Mouse (Mus musculus) hindbrain, embryonic 15.5 days (tissue): Measurements from ENCODE around the gene Mettl7b. TPM values are rescaled to one million over a fixed set of nuclear protein-coding genes. Genes with fewer than 3 reads are reported as not detected.

ENCODE experiments used
- ATAC-seq: fragments of 200-750 bp; cut with Nextera tagmentation; 2 replicates; pipeline ENCODE4 v1.8.0; 2017; ENCODE audit warnings: low read depth, moderate number of reproducible peaks, moderate TSS enrichment; ENCODE audit not compliant: low FRiP score
- H3K27ac ChIP-seq: fragments of 300-500 bp; sonication (generic); replicated peaks from 2 replicates; pipeline ENCODE4 v1.5.1; 2015; ENCODE audit warnings: mild to moderate bottlenecking, inconsistent platforms
- H3K27me3 ChIP-seq: fragments of 300-500 bp; sonication (generic); 2 replicates; pipeline ENCODE4 v1.6.1; 2015; ENCODE audit warnings: control low read depth, inconsistent platforms
- H3K36me3 ChIP-seq: fragments of 300-500 bp; sonication (generic); 2 replicates; pipeline ENCODE4 v1.6.1; 2015; ENCODE audit warnings: control low read depth, inconsistent platforms
- H3K4me1 ChIP-seq: fragments of 300-500 bp; sonication (generic); replicated peaks from 2 replicates; pipeline ENCODE4 v1.6.1; 2015; ENCODE audit warnings: control low read depth, inconsistent platforms
- H3K4me2 ChIP-seq: fragments of 300-500 bp; sonication (generic); 2 replicates; pipeline ENCODE4 v1.6.1; 2015; ENCODE audit warnings: moderate library complexity, mild to moderate bottlenecking, inconsistent platforms
- H3K4me3 ChIP-seq: fragments of 300-500 bp; sonication (generic); 2 replicates; pipeline ENCODE4 v1.5.1; 2015; ENCODE audit warnings: mild to moderate bottlenecking, inconsistent platforms
- H3K9ac ChIP-seq: fragments of 300-500 bp; sonication (generic); 2 replicates; pipeline ENCODE4 v1.6.1; 2015; ENCODE audit warnings: inconsistent platforms
- H3K9me3 ChIP-seq: fragments of 300-500 bp; sonication (generic); 2 replicates; pipeline ENCODE4 v1.6.1; 2016; ENCODE audit warnings: control low read depth, inconsistent platforms
- WGBS: fragments of 180-500 bp; shearing (Covaris S2); methylation state at CpG from one replicate; pipeline ENCODE4 v1.1.7; 2015; 5-methylcytosine and 5-hydroxymethylcytosine counted together
- polyA plus RNA-seq: library from polyadenylated mRNA; unstranded; fragments of >200 nt; fragmentation: Nextera tagmentation; extraction: Ambion mirVana; gene quantifications from 2 replicates; pipeline ENCODE4 v1.2.1, GENCODE M21; 2015

Mettl7b gene
- polyA plus RNA-seq, 1 experiment from 2014 or later, result not detected

DNA sequence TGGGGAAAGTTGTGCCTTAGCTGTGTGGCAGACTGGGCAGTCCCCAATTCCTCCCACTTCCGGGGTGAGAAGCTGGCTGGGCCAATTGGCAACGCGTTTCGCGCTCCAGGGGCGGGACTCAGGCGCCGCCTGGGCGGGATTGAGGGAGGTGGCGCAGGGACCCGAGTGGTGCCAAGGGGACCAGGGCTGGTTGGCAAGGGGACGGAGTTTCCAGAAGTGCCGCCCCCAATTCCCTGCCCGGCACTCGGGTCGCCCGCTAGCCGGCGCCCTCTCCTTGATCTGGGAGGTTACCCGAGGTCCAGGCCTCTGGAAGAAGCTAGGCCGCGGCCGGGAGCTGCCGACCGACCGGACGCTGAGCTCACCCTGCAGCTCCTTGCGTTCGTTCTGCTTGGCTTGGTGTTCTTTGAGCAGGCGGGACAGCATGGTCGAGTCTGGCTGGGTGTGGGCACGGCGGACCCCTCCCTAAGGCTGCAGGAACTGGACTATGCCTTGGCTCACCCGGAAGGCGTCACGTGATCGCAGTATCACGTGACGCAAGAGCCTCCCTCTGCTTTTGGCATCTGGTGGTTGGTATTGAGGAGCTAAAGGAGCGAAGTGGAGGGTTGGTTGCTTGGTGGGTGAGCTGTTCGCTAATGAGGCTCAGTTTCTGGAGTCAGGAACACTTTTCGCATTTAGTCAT, 37.6 kb downstream of the Mettl7b start:
- no peaks in the 10 kb centered on the region for H3K36me3 ChIP-seq
- peak overlapping the region; percentile 96 for H3K27ac ChIP-seq
- no peaks in the 10 kb centered on the region for H3K27me3 ChIP-seq
- peaks cover 61% of the 10 kb centered on the region for H3K4me1 ChIP-seq
- under 1% methylated on average over 42 of the region's 42 CpGs for WGBS
- peak overlapping the region; percentile 83 for H3K4me3 ChIP-seq
- H3K9me3 ChIP-seq, result no peaks in the 10 kb centered on the region
- peak overlapping the region; percentile 86 for H3K9ac ChIP-seq
- H3K4me2 ChIP-seq, result peak overlapping the region; percentile 91
- ATAC-seq, result peak; percentile 92

DNA sequence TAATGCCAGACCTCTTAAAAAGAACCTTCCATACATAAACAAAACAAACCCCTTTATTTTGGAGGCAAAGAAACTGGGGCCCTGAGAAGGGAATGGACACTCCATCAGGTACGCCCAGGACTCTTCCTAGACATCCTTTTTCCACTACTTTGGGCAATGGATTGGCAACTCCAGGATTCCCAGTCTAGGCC, 38.1 kb downstream of the Mettl7b start, which contains the start of gene Rdh5:
Rdh5 (minus strand) TSS at position 67 of the 191 bp plus-strand sequence.
- Histone ChIP-seq H3K4me2 (peak within 1 kb of the TSS; percentile 91), H3K4me3 (peak within 1 kb of the TSS; percentile 83), H3K4me1 (peaks cover 61% of the 10 kb centered on the region), H3K36me3 (no peaks in the 10 kb centered on the region), H3K9ac (peak within 1 kb of the TSS; percentile 86), H3K27ac (peak within 1 kb of the TSS; percentile 96), H3K27me3 (no peaks in the 10 kb centered on the region), H3K9me3 (no peaks in the 10 kb centered on the region)
- no peak for ATAC-seq
- 20% methylated on average over 1 of the region's 1 CpGs for WGBS

DNA sequence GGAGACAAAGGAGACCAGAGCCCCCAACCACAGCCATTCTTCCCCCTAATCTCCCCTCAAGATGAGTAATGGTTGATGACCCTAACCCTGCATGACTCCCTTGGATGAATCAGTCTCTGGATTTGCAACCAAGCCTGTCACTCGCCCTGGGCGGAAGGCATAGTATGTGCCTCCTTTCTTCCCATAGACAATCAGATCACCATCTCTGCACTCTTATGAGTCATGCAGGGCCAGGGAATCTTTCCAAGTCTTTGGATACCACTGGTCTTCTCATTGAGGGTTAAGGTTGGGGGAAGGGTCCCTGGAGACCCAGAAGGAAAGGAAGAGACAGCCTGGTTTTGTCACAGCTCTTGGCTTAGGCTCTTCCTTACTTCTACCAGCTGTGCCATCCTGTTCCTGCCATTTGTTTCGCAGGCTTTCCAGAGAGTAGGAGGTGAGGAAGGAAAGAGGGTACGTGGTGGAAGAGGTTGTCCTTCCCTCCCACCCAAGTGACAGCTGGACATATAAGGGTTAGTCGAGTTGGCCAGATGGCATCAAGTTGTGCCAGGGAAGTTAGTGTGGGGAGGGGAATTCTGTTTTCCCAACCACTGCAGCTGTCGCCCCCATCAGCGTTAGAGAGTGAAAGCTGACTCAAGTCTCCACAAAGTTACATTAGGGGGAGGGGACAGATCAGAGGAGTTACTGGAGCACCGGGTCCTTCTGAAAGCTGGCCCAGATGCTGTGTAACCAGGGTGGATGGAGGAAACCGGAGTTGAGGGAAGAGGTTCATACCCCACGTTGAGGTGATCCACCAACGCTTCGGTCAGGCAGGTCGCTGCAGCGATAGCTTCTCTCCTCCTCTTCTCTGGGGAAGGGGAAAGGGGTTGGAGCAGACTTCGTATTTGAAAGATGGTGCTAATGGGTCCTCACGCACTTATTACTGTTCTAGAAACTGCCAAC, 38.6 kb downstream of the Mettl7b start:
- Histone ChIP-seq H3K27me3 (no peaks in the 10 kb centered on the region), H3K9ac (peak overlapping the region; percentile 86; the same call in 1 of the 2 replicates), H3K36me3 (no peaks in the 10 kb centered on the region), H3K9me3 (no peaks in the 10 kb centered on the region), H3K27ac (peak overlapping the region; percentile 96), H3K4me3 (peak overlapping the region; percentile 83), H3K4me1 (peaks cover 62% of the 10 kb centered on the region), H3K4me2 (peak overlapping the region; percentile 91)
- WGBS, result 64% methylated on average over 16 of the region's 16 CpGs
- no peak for ATAC-seq

DNA sequence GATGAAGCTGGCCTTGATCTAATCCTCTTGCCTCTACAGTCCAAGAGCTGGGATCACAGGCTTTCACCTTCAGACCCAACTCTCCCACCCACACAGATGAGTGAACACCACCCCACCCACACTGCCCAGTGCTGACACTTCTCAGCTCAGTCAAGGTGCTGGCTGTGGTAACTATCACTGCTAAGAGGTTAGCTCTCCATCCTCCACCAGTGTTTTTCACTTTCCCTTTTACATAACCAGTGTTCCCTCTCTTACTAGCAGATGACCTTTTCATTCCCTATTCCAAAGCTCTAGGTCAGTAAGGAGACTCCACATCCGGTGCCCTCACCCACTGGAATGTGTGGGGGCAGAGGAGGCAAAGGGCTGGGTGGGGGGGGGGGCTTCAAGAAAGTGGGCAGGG, 39.5 kb downstream of the Mettl7b start:
- H3K4me2 ChIP-seq, result 0 out of 2 replicates have a peak overlapping the region, but pooled peaks have one; percentile 91
- no peak overlapping the region for H3K4me3 ChIP-seq
- WGBS, result 33% methylated on average over 1 of the region's 1 CpGs
- no peaks in the 10 kb centered on the region for H3K9me3 ChIP-seq
- no peaks in the 10 kb centered on the region for H3K27me3 ChIP-seq
- H3K27ac ChIP-seq, result 0 out of 2 replicates have a peak overlapping the region, but pooled peaks have one; percentile 32
- no peaks in the 10 kb centered on the region; the same call in 1 of the 2 replicates for H3K36me3 ChIP-seq
- H3K4me1 ChIP-seq, result peaks cover 62% of the 10 kb centered on the region
- ATAC-seq, result no peak
- H3K9ac ChIP-seq, result no peak overlapping the region

DNA sequence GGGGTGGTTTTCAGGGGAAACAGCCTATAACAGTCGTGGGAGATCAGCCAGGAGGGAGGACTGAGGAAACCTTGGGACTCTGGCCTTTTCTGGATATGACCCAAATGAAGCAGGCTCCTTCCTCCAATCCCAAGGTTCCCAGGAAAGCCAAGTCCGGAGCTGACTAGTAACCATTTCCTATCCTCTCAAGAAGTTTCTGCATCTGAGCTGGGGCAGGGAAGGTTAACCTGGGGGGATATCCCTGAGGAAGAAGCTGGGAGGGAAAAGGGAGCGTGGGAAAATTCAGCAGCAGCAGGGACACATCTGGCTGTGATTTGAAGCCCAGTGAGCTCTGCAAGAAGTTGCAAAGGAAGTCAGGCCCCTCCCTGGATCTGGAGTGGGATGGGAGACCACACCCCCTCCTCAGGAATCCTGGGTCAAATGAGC, 40.0 kb downstream of the Mettl7b start:
- Histone ChIP-seq H3K9me3 (no peaks in the 10 kb centered on the region), H3K4me2 (no peak overlapping the region), H3K9ac (no peak overlapping the region), H3K36me3 (no peaks in the 10 kb centered on the region; the same call in 1 of the 2 replicates), H3K4me3 (no peak overlapping the region), H3K27me3 (no peaks in the 10 kb centered on the region), H3K27ac (peak overlapping the region; percentile 78), H3K4me1 (peaks cover 62% of the 10 kb centered on the region)
- ATAC-seq, result no peak
- WGBS, result 71% methylated on average over 3 of the region's 3 CpGs

DNA sequence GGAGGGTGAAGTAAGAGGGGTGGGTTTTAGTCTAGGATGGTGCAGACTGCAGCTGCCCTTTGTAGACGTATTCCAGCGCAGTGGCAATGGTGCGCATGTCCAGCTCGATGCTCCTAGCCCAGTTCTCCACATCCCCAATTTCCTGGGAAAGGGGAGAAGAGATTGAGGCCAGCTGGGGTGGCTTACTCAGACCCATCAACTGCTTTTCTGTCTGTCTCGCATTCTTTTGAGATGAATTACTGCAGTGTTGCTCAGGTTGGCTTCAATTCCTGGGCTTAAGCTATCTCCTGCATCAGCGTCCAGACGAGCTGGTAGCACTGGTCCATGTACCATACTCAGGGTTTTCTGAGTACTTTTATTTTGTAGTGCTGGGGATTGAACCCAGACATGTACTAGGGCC, 40.8 kb downstream of the Mettl7b start:
- WGBS, result 81% methylated on average over 7 of the region's 7 CpGs

DNA sequence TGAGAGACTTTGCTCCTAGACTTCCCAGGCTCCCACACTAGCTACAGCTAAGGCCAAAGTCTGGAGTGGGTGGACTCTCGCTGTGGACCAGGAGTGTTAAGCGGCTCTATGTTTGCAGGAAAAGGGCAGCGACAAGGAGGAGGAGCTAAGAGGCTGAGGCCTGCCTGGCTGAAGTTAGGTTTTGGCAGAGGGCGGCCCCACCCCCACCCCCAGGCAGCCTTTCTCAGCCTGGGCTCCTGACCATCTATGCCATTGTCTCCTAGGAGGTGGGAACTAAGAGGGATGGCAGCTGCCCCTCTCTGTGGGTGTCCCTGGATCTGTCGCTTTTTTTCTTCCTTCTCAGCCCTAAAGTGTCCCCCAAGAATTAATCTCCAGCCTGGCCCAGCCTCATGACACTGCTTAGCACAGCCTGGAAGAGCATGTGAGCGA, 41.6 kb downstream of the Mettl7b start:
- 11% methylated on average over 6 of the region's 6 CpGs for WGBS
- no peak overlapping the region for H3K4me3 ChIP-seq
- peak overlapping the region; percentile 78 for H3K27ac ChIP-seq
- H3K9ac ChIP-seq, result no peak overlapping the region
- no peaks in the 10 kb centered on the region; the same call in 1 of the 2 replicates for H3K36me3 ChIP-seq
- no peaks in the 10 kb centered on the region for H3K27me3 ChIP-seq
- H3K4me1 ChIP-seq, result peaks cover 59% of the 10 kb centered on the region
- peak; percentile 24 for ATAC-seq
- H3K9me3 ChIP-seq, result no peaks in the 10 kb centered on the region
- H3K4me2 ChIP-seq, result peak overlapping the region; percentile 27

More for the DNA sequence above, 40.8 kb downstream of the Mettl7b start:
- H3K9me3 ChIP-seq, result no peaks in the 10 kb centered on the region
- ATAC-seq, result no peak
- H3K27ac ChIP-seq, result peak overlapping the region; percentile 78
- peaks cover 62% of the 10 kb centered on the region for H3K4me1 ChIP-seq
- no peak overlapping the region for H3K4me2 ChIP-seq
- no peaks in the 10 kb centered on the region for H3K27me3 ChIP-seq
- H3K9ac ChIP-seq, result no peak overlapping the region
- no peak overlapping the region for H3K4me3 ChIP-seq
- no peaks in the 10 kb centered on the region; the same call in 1 of the 2 replicates for H3K36me3 ChIP-seq

DNA sequence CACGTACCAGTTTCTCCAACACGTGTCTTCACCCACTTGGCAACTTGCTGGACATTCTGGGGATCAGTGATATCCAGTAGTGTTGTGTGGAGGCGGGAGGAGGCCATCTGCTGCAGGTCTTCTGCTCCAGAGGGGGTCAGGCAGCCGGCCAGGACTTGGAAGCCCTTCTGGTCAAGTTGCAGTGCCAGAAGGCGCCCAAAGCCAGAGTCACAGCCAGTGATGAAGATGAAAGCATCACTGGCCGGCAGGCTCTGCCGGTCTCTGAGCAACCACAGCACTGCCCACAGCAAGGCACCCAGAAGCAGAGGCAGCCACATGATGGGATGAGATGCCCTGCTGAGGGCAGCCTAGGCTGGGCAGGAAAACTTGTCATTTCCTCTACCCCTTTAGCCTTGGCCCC, 42.5 kb downstream of the Mettl7b start:
- Histone ChIP-seq H3K27me3 (no peaks in the 10 kb centered on the region), H3K4me2 (peak overlapping the region; percentile 27), H3K4me3 (no peak overlapping the region), H3K9ac (no peak overlapping the region), H3K9me3 (no peaks in the 10 kb centered on the region), H3K36me3 (no peaks in the 10 kb centered on the region; the same call in 1 of the 2 replicates), H3K4me1 (peaks cover 59% of the 10 kb centered on the region), H3K27ac (peak overlapping the region; percentile 78)
- 0 out of 2 replicates have a peak, but pooled peaks have one; percentile 2 for ATAC-seq
- 62% methylated on average over 7 of the region's 7 CpGs for WGBS

DNA sequence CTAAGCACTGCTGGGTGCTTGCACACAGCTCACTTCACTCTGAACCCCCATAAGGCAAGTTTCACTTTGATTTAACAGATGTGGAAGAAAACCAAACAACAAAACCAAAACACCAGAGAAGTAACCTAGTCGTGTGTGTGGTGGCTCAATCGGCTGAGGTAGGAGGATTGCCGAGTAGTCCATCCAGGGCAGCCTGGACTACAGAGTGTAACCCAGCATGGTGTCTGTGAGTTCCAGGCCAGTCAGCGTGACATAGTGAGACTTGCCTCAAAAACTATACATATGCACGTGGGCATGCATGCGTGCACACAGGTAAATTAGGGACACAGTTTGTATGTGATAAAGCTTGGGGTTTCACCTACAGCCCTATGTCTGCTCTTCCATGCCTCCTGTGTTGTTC, 43.4 kb downstream of the Mettl7b start:
- 75% methylated on average over 6 of the region's 6 CpGs for WGBS
- Histone ChIP-seq H3K36me3 (no peaks in the 10 kb centered on the region; the same call in 1 of the 2 replicates), H3K4me2 (no peak overlapping the region; the same call in 1 of the 2 replicates), H3K27me3 (no peaks in the 10 kb centered on the region), H3K4me1 (peaks cover 59% of the 10 kb centered on the region), H3K9me3 (no peaks in the 10 kb centered on the region), H3K27ac (no peak overlapping the region; the same call in 1 of the 2 replicates), H3K9ac (no peak overlapping the region), H3K4me3 (no peak overlapping the region)
- ATAC-seq, result no peak

DNA sequence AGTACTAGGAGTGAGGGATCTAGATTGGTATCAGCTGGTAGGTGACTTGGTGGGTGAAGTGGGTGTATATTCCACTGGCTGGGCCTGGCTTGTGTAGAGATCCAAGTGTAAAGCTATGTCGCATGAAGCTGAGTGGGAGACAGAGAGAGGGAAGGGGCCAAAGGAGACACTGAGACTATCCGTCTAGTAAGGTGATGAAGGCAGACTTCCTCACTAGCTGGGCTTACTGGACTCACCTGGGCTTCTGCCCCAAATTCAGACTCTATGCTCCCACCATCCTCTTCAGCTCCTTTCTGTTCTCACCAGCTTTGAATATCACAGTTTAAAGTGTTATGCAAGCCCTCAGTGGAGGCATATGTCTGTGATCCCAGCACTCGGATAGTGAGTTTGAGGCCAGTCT, 44.1 kb downstream of the Mettl7b start:
- H3K4me3 ChIP-seq, result no peak overlapping the region
- H3K4me2 ChIP-seq, result no peak overlapping the region
- no peaks in the 10 kb centered on the region; the same call in 1 of the 2 replicates for H3K36me3 ChIP-seq
- no peaks in the 10 kb centered on the region for H3K9me3 ChIP-seq
- WGBS, result 94% methylated on average over 3 of the region's 3 CpGs
- no peak overlapping the region for H3K9ac ChIP-seq
- no peaks in the 10 kb centered on the region for H3K27me3 ChIP-seq
- H3K27ac ChIP-seq, result no peak overlapping the region
- H3K4me1 ChIP-seq, result peaks cover 52% of the 10 kb centered on the region
- ATAC-seq, result no peak

DNA sequence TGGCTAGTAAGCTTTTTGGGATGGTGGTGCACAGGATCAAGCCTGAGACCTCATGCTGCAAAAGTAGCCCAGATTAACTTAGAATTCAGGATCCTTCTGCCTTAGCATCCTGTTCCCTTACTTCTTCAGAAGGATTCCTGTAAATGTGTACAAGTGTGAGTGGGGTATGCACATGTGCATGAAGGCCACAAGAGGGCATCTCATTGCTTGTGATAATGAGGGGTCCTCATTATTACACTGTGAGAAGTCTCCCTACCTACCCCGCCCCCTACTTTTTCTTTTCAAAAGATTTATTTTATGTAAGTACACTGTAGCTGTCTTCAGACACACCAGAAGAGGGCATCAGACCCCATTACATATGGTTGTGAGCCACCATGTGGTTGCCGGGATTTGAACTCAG, 45.2 kb downstream of the Mettl7b start:
- no peak for ATAC-seq
- Histone ChIP-seq H3K4me1 (peaks cover 51% of the 10 kb centered on the region), H3K36me3 (no peaks in the 10 kb centered on the region; the same call in 1 of the 2 replicates), H3K9ac (no peak overlapping the region), H3K4me3 (no peak overlapping the region), H3K9me3 (no peaks in the 10 kb centered on the region), H3K27me3 (no peaks in the 10 kb centered on the region), H3K4me2 (no peak overlapping the region), H3K27ac (no peak overlapping the region)
- 96% methylated on average over 2 of the region's 2 CpGs for WGBS

DNA sequence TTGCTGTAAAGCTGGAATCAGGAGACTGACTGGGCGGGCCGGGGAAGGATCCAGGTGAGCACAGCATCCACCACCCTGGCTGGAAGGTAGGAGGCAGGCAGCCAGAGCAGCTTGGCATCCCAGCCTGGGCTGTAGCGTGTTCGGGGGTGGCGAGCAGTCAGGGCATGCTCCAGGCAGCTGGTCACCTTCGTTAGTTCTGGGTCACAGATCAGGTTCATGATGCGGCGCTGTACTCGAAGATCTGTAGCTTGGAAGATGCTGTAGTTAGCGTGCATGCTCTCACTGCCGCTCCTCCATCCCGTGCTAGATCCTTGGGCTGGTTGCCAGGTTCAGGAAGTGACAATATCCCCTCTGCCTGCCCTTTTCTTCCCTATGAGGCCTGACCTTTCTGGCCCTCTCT, 47.1 kb downstream of the Mettl7b start:
- no peaks in the 10 kb centered on the region for H3K9me3 ChIP-seq
- H3K36me3 ChIP-seq, result no peaks in the 10 kb centered on the region; the same call in 1 of the 2 replicates
- peaks cover 43% of the 10 kb centered on the region for H3K4me1 ChIP-seq
- no peak overlapping the region for H3K4me3 ChIP-seq
- ATAC-seq, result no peak
- no peaks in the 10 kb centered on the region for H3K27me3 ChIP-seq
- H3K9ac ChIP-seq, result no peak overlapping the region
- H3K27ac ChIP-seq, result no peak overlapping the region
- no peak overlapping the region for H3K4me2 ChIP-seq
- WGBS, result 65% methylated on average over 12 of the region's 12 CpGs
